Mouse (Mus musculus) kidney, postnatal 25 days (tissue): ENCODE data around the gene Rbmy.
"Not testable (repeated sequence)": the region's sequence is repeated elsewhere in the genome, so short reads cannot be mapped to it uniquely, and the experiment has no call there.

Experiments
- DNase-seq, 2 experiments: peaks; one replicate each; pipeline ENCODE4 v3.0.0; 2021; ENCODE audit warnings: mixed read lengths in 2 of 2

Rbmy gene

GRCm38 (mm10) chrY:2830380-2830779 lies at the start of gene Rbmy, which contains the start of gene Gm10256:
Gene Rbmy (plus strand): TSS chrY:2830680.
Gene Gm10256 (plus strand): TSS chrY:2830699.
- DNase-seq: not testable (repeated sequence)

- not testable (repeated sequence) for DNase-seq
Observed at GRCm38 (mm10) chrY:2796105-2796504, 34.4 kb upstream of the Rbmy start, which contains the start of gene Gm4064. Gene Gm4064 (minus strand): TSS chrY:2796205.
